Mouse (Mus musculus): Measurements from ENCODE around the gene Nrn1. TPM values are rescaled to one million over a fixed set of nuclear protein-coding genes. Genes with fewer than 3 reads are reported as not detected.

Gene Nrn1
- not detected in 2 replicates for total RNA-seq (2014; fragmentation: Nextera tagmentation)
- total RNA-seq (2017): not detected in 2 replicates

DNA sequence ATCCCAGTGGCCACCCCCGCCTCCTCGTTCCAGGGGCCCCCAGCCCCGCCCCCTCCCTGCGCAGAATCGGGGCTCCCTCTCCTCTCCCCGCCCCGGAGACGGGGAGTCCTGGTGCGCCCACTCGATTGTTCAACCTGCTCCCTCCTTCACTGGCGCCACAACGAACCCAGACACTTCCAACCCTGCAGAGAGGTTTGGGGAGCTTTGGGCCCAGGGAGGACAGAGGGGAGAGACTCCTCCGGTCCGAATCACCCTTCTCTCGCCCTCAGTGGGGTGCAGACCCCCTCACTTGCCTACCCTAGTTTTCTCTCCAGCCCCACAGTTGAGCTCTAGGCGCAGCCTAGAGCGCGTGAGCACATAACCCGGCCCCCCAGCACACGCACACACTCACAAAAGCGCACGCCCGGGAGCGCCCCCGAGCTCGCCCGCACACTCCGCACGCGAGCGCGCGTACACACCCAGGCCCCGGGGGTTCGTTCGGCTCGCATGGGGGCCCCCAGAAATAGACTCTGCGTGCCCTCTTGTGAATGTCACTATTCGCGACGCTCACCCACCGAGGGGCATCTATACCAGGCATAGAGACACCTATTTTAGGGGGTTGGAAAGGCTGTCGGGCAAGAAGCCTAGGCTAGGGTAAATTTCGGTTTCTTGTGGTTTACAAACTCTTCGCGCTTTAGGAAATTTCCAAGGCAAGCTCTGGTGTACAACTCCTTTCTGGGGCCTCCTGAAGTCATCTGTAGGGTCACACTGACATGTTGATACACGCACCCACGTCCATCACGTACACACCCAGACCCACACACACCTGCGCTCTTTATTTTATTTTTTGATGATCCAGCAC is at the start of gene Nrn1:
Gene Nrn1 (minus strand): TSS at position 401 of the 841 bp plus-strand sequence.
- ATAC-seq (replicated peaks; ENCODE audit: poor library complexity, severe bottlenecking): no peak

DNA sequence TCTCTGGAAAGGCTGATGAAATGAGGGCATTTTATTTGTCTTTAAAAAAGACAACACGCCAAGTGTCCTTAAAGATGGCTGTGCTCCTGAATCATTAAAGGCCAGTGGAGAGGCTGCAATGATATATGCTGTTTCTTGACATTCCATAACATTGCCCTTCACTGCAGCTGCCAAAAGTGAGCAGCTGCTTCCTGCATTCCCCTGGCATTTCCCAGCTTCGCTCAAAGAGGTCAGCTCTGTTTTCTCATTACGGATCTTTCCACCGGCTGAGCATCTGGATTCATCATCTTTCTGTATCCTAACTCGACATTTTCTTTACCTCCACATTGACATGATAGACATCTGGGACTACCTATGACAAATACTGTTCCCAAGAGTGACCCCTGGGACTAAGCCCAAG is 44.7 kb upstream of the Nrn1 start:
- no peak for ATAC-seq (replicated peaks; ENCODE audit: poor library complexity, severe bottlenecking)

DNA sequence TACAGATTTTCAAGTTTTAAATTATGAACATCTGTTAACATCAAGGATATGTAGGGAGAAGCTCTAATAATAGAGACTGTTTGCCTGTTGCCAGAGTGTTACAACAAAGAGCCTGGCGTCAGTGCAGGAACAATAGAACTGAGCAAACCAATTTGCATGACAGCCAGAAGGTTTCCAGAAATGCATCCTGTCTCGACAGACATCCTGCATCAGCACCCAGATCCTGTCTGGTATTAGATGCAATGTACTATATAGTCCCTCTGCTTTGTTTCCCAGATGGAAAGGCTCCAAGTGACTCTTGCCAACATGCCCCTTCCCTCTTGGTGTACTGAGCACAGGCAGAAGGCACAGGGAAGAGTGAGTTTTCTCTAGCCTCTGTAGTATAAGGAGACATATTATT is 31.9 kb upstream of the Nrn1 start:
- no peak for ATAC-seq (replicated peaks; ENCODE audit: poor library complexity, severe bottlenecking)

DNA sequence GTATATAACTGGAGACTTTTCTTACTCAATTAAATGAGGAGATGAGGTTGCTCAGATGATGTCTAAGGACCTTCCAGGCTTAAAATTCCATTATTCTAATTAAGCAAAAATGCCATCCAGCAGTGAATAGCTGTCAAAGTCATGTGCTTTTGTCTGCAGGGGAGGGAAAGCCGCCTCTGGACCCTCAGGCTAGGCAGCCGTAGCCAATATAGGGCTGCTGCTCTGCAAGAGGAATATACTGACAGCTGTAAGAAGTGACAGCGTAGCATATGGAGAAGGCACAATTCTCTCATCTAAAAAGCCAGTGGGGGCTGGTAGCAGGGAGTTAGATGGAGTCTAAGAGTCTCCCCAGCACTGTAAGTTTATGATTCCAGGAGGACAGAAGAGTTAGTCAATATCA is 16.9 kb upstream of the Nrn1 start:
- ATAC-seq (replicated peaks; ENCODE audit: poor library complexity, severe bottlenecking): no peak

DNA sequence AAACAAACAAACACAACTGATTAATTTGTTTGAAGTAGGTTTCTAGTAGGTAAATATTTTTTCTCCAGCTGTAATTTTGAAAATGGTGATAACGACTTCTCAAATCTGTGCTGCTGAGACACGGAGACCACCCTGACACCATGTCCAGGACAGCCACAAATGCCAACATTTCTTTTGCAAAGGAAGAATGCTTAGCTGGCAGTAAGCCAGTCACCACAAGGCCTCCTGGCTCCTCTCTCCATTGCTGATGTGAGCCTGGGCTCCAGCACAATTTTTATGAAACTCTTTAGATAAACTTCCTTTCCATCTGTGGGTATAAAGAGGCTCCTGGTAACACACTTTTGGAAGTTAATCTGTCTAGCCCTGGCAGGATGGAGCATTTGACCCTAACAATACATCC is 15.1 kb upstream of the Nrn1 start:
- no peak for ATAC-seq (replicated peaks; ENCODE audit: poor library complexity, severe bottlenecking)

DNA sequence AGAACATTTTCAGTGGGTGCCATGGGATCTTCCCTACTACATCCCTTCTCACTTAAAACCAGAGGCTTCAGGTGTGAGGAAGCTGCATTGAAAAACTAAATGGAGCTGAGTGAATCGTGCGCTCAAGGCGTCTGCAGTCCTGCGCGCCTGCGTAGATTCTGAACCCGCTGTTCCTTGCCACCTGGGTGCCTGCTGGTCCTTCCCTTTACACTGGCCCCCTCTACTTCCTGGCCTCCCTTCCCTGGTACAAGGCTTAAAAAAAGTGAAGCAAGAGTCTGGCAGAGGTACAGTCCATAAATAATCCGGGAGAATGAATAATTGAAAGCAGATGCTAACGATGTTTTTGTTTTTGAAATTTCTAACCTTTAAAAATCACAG is 1.7 kb upstream of the Nrn1 start:
- ATAC-seq (replicated peaks; ENCODE audit: poor library complexity, severe bottlenecking): no peak

DNA sequence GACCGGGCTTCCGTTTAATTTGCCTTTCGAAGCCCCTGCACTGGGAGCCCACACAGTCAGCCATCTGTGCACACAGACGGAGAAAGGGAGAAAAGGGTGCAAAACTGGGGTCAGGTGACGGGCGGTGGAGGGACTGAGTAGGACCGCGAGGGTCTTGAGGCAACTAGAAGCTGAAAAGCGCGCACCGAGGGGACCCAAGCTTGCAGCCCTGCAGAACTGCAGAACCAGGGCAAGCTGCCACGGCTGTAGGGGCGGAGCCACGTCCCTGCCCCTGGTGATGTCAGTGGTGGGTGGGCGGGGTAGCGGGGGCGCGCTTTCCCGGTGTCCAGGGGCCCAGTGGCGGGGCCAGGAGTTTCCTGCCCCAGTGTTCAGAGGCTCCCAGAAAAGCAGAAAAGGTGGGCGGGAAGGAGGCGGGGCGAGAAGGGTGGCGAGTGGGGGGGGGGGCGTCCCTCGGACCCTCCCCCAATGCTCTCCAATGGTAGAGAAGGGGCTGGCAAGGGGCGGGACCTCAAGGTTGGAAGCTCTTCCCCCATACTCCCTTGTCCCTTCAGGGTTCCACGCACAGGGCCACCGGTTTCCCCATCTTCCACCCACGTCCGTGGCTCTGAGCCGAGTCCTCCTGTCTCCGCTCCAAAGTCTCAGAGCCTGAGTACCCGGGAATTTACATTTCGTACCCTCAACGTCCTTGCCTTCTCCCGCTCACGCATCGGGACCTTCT is 1.1 kb upstream of the Nrn1 start:
- ATAC-seq (replicated peaks; ENCODE audit: poor library complexity, severe bottlenecking): peak; percentile 35

DNA sequence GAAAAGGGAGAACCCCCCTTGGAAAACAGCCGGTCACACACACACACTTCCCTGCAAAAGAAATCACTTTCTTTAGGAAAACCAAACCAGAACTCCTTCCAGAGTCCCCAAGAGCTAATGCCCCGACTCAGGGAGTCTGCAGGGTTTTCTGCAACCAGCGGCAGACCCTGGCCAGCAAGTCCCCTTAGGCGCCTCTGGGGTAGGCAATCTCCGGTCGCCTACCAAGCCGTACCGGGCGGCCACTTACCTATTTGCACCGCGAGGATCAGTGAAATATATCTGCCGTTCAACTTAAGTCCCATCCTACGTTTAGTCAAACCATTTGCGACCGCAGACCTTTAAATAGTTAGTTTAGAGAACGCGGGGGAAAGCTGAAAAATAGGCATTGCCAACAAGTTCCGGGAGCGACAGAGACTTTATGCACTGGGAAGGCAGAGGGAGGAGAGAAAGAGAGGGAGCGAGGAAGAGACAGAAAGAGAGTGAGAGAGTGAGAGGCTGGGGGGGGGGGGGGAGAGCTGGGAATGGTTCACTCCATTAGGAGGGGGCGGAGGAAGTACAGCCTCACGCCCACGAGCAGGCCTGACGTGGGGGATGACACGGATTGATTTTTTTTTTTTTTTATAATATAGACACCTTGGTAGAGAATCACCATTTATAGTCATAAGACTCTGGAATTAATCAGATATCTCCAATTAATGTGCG is 791 bp downstream of the Nrn1 start:
- no peak for ATAC-seq (replicated peaks; ENCODE audit: poor library complexity, severe bottlenecking)

DNA sequence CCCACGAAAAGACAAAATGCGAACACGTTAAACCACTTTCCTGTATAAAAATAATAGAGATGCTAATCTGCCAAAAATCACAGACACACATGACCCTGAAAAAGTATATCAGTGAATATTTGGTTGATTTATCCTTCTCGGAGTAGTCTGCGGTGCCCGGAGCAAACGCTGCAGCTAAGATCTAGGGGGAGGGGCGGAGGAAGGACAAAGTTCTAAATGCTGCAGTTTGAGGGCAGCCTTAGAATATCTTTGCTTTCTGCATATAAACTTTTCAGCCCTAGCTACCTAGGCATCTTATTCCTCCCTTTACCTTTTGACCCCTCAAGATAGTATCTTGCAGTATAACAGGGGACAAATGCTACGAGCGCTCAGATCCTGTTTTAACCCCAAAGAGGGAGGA is 1.4 kb downstream of the Nrn1 start:
- ATAC-seq (replicated peaks; ENCODE audit: poor library complexity, severe bottlenecking): no peak

DNA sequence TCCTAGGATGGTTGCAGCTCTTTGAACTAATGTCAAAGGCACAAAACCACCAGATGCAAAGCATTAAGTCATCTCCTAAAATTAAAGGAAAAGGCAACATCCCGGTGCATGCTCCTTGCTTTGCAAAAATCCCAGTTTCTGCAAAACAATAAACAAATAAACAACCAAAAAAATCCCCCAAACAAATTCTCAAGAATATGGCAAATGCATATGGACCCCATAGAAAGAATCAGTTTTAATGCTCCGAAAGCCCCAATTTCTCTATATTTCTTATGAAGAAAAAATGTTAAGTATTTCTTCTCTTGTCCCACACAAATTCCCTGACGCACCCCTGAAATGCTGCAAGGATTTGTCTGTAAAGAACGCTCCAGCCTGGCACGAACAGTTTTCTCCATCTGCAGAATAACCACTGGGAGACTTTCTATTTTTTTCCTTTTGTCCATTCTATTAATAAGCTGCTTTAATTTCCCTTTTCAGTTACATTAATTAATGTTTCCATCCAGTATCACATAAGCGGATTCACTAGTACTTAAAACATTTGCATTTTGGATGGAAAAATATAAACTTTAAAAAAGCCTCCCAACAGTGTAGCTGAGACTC is 1.9 kb downstream of the Nrn1 start:
- no peak for ATAC-seq (replicated peaks; ENCODE audit: poor library complexity, severe bottlenecking)

DNA sequence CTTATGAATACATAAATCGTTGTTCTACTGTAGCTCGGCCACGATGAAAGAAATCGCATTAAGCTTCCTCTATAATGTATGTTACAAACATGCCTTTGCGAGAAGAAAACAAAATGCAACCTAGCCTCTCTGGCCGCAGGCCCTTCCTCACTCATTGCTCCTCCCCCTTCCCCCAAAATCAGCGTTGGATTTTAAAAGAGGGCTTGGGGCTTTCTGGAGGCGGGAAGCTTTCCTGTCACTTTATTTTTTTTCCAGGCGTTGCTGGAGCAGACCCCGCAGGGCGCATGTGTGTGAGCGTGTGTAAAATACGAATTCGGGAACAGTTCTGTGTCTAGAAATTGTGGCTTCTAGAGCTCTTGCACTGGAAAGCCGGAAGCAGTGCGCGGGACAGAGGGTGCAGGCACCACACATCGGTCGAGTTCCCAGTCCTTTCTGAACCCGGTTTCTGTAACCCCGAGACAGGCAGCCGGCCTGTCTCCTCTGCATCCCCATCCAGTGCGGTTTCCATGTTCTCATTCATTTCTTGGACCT is 2.9 kb downstream of the Nrn1 start:
- ATAC-seq (replicated peaks; ENCODE audit: poor library complexity, severe bottlenecking): no peak

DNA sequence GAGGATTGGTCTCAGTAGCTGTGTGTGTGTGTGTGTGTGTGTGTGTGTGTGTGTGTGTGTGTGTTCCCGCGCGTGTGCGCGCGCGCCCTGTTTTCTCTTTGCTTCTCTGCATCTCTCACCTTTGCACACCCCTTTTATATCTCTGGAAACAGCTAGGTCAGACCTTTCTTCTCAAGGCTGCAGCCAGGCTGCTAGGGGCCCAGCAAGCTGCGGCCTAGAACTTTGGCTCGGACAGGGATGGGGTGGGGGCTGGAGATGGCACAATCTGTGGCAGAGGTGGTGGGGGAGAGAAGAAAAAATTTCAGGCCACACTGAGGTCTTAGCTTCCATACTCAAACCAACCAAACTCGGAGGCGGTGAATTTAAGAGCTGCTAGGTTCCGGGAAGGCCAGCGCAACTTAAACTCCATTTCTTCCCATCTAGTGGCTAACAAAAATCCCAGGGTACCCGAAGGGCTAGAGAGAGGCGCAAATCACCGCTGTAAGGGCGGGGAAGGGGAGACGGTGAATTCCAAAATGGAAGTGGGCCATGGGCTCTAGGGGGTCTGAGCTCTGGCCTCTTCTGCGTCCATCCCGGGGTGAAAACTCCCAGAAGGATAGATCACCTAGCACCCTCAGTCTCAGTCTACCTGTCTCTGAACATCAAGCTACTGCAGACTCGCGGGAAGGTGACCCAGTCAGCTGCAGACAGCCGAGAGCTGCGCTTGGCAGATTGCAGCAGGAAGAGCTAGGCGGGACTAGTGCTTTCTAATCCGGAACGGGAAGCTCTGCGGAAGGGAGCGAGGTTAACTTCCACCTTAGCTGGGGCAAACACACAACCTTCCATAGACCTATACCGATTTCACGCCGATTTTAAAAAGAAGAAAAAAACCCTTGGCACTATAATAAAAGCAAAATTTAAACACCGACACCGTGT is 3.7 kb downstream of the Nrn1 start:
- peak; percentile 49 for ATAC-seq (replicated peaks; ENCODE audit: poor library complexity, severe bottlenecking)

DNA sequence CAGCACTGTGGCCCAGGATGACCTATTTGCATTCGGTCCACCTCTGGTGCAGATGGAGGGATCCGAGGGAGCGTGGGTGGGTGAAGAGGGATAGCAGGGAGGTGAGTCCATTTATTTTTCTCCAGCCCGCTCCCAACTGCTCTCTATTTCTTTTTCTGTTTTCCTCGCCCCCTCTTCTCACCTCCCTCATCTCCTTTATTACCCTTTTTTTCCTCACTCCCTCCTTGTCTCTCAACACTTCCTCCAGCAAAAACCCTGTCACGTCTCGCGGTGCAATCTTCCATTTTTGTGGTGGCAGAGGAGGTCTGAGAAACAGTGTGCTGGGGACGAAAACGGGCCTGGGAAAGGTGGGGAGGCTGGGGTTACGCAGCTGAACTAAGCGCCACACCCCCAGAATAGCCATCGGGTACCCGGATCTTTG is 4.6 kb downstream of the Nrn1 start:
- ATAC-seq (replicated peaks; ENCODE audit: poor library complexity, severe bottlenecking): no peak

DNA sequence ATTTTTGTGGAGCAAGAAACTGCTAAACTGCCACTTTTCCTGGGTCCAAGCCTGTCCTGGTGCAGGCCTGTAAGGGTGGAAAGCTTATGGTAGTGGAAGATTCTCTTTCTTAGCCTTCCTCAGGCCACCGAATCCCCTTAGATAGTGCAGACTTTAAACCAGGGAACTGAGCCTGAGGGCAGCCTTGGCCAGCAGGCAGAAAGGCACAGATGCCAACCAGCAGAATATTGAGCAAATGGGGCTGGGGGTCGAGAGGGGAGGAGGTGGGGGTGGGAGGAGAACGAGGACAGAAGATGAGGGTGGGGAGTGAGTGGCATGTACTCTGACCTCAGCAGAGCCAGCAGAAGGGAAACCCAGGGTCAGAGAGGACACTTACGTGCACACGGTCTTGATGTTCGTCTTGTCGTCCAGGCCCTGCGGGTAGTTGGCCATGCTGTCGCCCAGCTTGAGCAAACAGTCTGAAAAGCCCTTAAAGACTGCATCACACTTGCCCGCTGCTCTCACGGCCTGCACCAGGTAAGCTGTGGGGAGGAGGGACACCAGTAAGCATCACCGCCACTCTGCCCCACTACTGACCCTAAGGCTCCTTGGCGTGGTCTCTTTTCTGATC is 5.1 kb downstream of the Nrn1 start:
- no peak for ATAC-seq (replicated peaks; ENCODE audit: poor library complexity, severe bottlenecking)

DNA sequence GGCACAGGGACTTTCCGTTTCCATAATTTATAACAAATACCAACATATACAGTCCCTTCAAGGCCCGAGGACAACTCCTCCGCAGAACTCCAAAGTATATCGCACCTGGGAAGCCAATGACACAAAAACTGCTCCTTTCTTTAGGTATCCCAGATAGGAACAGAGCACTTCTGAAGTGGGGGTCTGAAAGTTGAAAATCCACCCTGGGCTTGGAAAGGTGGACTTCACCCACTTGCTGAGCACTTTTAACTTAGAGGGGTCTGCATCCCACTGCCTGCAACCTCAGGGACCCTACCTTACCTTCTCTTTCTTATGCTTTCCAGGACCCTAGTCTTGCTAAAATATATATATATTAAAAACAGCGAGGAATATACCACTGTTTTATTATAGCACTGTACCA is 6.4 kb downstream of the Nrn1 start:
- ATAC-seq (replicated peaks; ENCODE audit: poor library complexity, severe bottlenecking): no peak

DNA sequence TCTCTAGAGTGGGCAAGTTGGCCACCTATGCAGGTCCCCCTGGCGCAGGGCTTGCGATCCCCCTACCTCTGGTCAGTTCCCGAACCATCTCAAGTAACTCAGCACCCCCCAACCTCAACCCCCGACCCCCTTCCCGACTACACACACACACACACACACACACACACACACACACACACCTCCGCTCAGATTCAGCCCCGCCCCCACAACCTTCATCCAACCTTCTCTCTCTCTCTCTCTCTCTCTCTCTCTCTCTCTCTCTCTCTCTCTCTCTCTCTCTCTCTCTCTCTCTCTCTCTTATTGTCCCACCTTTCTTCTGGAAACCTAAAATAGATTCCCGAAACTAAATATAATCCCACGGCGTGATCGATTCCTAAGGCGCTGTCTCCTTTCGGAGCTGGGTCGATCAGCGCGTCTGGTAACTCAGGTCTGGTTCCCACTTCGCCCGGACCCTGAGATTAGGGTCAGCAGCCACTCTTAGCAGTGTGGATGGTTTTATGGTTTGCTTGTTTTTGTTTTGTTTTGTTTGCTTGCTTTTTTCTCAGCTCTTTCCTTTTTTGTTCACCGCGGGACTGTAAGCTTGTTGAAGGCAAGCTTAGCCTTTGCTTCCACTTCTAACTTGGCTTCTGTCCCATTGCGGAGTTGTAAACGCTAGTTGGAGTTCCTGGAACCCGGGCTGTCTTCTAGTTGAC is 7.0 kb downstream of the Nrn1 start:
- ATAC-seq (replicated peaks; ENCODE audit: poor library complexity, severe bottlenecking): no peak

DNA sequence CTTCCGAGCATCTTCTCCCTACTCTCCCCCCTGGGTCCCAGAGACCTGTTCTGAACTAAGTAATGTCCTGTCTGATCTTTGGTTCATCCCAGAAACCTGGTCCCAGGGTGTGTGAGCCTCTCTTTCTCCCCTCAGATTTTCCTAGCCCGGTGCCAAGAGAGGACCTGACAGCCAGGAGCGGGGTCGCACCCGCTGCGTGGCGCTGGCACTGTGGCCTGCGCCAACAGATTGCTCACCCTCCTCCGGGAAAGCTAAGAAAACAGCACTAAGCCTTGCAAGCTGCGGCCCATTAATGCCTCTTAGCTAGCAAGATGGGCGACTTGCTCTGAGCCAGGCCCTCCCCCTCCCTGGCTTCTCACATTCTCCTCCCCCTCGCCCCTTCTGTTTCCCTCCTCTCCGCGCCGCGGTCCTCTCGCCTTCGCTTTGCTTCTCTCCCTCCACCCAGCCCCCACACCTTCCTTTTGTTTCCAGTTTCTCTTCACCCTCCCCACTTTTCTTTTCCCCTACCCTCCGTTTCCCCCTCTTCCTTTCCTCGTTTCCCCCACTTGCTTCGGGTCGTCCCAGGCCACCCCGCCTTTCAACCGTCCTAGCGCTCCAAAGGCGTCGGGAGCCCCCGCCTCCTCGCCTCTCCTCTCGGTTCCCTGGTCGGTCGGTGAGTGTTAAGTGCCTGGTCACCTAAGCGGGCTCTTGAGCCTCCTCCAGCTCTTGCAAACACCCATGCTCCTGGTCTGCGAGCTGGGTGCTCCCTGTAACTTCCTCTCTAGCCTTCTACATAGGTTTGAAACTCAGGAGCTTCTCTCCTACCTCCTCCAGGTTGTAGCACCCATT is 7.8 kb downstream of the Nrn1 start:
- peak; percentile 27; the same call in 1 of the 2 replicates for ATAC-seq (replicated peaks; ENCODE audit: poor library complexity, severe bottlenecking)

DNA sequence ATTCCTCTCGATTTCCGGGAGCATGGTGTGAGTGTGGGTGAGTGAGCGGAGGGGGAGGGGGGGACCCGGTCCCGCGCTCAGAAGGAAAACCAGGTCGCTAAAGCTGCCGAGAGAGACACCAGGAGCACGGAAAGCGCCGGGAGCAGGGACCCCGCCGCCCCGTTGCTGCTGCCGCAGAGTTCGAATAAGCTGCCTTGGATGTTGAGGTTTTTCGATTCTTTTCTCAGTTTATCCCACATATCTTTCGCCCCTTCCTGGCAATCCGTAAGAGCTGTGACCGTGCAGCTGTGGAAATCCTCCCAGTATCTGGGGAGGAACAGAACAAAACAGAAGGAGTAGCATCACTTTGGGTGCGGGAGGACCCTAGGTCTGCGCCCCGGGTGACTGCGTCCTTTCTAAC is 8.4 kb downstream of the Nrn1 start:
- ATAC-seq (replicated peaks; ENCODE audit: poor library complexity, severe bottlenecking): no peak

Data from granulocyte monocyte progenitor cell, adult 5-6 weeks (primary cell).